ENCODE assay signal across 8 mouse cellular contexts in the genomic region with DNA sequence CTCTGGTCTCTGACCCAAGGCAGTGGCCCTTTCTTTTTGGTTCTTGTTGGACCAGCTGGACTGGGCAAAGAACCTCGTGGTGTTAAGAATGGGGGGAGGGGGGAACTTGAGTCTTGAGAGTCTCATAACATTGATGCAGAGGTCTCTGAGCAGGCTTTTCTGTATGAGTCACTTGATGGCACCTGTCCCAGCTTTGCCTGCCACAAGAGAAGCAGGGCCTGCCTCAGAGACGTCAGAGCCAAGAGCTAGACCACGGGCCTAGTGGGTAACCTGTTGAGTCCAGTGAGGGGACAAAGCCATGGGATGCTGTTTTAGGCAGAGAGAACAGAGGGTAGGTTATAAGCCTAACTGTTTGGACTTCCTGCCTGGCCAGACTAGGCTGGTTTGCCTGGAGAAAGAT. TPM values are rescaled to one million over a fixed set of nuclear protein-coding genes. Genes with fewer than 3 reads are reported as not detected.
DNase-seq lines count a peak whose midpoint lies in the region; ATAC-seq and TF ChIP-seq lines count a peak whose summit lies in the region.

No protein-coding gene starts in this region.

- H3K4me2 ChIP-seq in hindbrain, embryonic 15.5 days, result peak overlapping the region; percentile 93

- peaks cover 7% of the 10 kb centered on the region for H3K4me1 ChIP-seq in embryonic fibroblast, embryonic 13.5 days (ENCODE audit: control insufficient read depth, insufficient read depth, low read length)
- peaks cover 72% of the 10 kb centered on the region for H3K4me1 ChIP-seq in hindbrain, embryonic 15.5 days (replicated peaks)

- no peak for TF ChIP-seq CTCF in layer of hippocampus, adult 2 months (conservative IDR thresholded peaks at IDR 0.05)
- TF ChIP-seq CTCF in embryonic fibroblast, embryonic 13.5 days (IDR thresholded peaks at IDR 0.05; ENCODE audit: borderline replicate concordance, insufficient read depth, low read length), result no peak

- no peak for ATAC-seq in hindbrain, embryonic 15.5 days (ENCODE audit: low FRiP score, low read depth)

- no peak for DNase-seq in layer of hippocampus, adult 2 months (ENCODE audit: low spot score in 2 of 2)
- no peak for DNase-seq in layer of hippocampus, postnatal 10 days (ENCODE audit: low spot score in 2 of 2)
- peak; percentile 77 for DNase-seq in adipocyte (ENCODE audit: low spot score)
- peak; percentile 68 for DNase-seq in lung, postnatal 14 days
- no peak for DNase-seq in ovary, postnatal 36 days (ENCODE audit: low spot score)
- DNase-seq in left cerebral cortex, adult 18-20 months (ENCODE audit: low spot score in 2 of 2), result no peak

- H3K27ac ChIP-seq in layer of hippocampus, adult 2 months, result peak overlapping the region; percentile 100
- peak overlapping the region; percentile 44 for H3K27ac ChIP-seq in embryonic fibroblast, embryonic 13.5 days (ENCODE audit: insufficient read depth, low read length)
- peak overlapping the region; percentile 51; the same call in 1 of the 2 replicates for H3K27ac ChIP-seq in hindbrain, embryonic 15.5 days (replicated peaks)

- 2% methylated on average over 3 of the region's 3 CpGs for WGBS in hindbrain, embryonic 15.5 days

- no peak for TF ChIP-seq POLR2A in embryonic fibroblast, embryonic 13.5 days (IDR thresholded peaks at IDR 0.05; ENCODE audit: low read depth, low read length)

- H3K27me3 ChIP-seq in hindbrain, embryonic 15.5 days, result no peaks in the 10 kb centered on the region

- H3K36me3 ChIP-seq in hindbrain, embryonic 15.5 days, result peaks cover 14% of the 10 kb centered on the region

- peak overlapping the region; percentile 98 for H3K4me3 ChIP-seq in layer of hippocampus, adult 2 months
- H3K4me3 ChIP-seq in embryonic fibroblast, embryonic 13.5 days (ENCODE audit: insufficient read depth, low read length), result peak overlapping the region; percentile 82
- H3K4me3 ChIP-seq in hindbrain, embryonic 15.5 days, result peak overlapping the region; percentile 70

- H3K9me3 ChIP-seq in hindbrain, embryonic 15.5 days, result no peaks in the 10 kb centered on the region

- peak overlapping the region; percentile 89 for H3K9ac ChIP-seq in hindbrain, embryonic 15.5 days

RNA-seq across cellular contexts. Expression of a gene that starts 1.8 kb away (rescaled TPM):
- 100 to 1,000 TPM; 597 to 622 TPM for total RNA-seq in layer of hippocampus, adult 2 months (2021)
- total RNA-seq in layer of hippocampus, postnatal 10 days (2021), result 100 to 1,000 TPM; 715 to 736 TPM
- polyA plus RNA-seq in embryonic fibroblast, embryonic 13.5 days (2011; ENCODE audit: insufficient read length, low read depth, missing spikeins), result 442 and 478 TPM in 2 replicates
- polyA plus RNA-seq in hindbrain, embryonic 15.5 days (2015; fragmentation: Nextera tagmentation; extraction: Ambion mirVana), result 288 and 295 TPM in 2 replicates
- total RNA-seq in left cerebral cortex, adult 18-20 months (2021), result 100 to 1,000 TPM; 581 to 588 TPM

RNA-seq across cellular contexts. Expression of a gene that starts 37.6 kb away (rescaled TPM):
- 1 to 10 TPM; 2.3 to 2.5 TPM for total RNA-seq in layer of hippocampus, adult 2 months (2021)
- total RNA-seq in layer of hippocampus, postnatal 10 days (2021), result 1 to 10 TPM; 1.5 to 2.8 TPM
- 0.35 and 0.72 TPM in 2 replicates for polyA plus RNA-seq in embryonic fibroblast, embryonic 13.5 days (2011; ENCODE audit: insufficient read length, low read depth, missing spikeins)
- polyA plus RNA-seq in hindbrain, embryonic 15.5 days (2015; fragmentation: Nextera tagmentation; extraction: Ambion mirVana), result 0.10 and 0.12 TPM in 2 replicates
- 1 to 10 TPM; 2.2 to 2.7 TPM for total RNA-seq in left cerebral cortex, adult 18-20 months (2021)

Comparison
In these comparisons a context has a peak if more than half of its experiments do, and no peak if none do; other contexts are left out.
1. DNase-seq: peak in adipocyte (single experiment) and lung, postnatal 14 days (single experiment); none in layer of hippocampus, adult 2 months (0 of 2), layer of hippocampus, postnatal 10 days (0 of 2), ovary, postnatal 36 days (single experiment) and left cerebral cortex, adult 18-20 months (0 of 2).
2. H3K27ac ChIP-seq: peak in every context shown above with its lines; median percentile 100 in layer of hippocampus, adult 2 months; 51 in hindbrain, embryonic 15.5 days; 44 in embryonic fibroblast, embryonic 13.5 days.
3. Peak in every context shown above with its lines, with median percentiles within 50 percentile points of each other: H3K4me3 ChIP-seq.